8 mouse cellular contexts compared by ENCODE assay signal in the genomic region with DNA sequence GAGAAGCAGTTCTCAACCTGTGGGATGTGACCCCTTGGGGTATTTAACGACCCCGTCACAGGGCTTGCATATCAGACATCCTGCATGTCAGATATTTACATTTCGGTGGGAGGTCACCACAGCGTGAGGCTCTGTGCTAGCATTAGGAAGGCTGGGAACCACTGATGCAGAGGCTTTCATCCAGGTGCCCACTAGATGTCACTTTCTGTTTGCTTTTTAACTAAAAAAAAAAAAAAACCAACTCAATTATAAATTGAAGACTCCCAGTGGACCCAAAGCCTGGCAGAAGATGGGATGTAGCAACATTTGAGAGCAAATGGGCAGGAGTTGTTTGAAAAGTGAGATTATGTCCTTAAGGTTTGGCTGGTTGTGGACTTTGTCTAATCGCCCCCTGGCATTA. TPM values are rescaled to one million over a fixed set of nuclear protein-coding genes. Genes with fewer than 3 reads are reported as not detected.
A peak's percentile ranks its signal among the peaks of the same experiment; 100 is the strongest.
DNase-seq lines count a peak whose midpoint lies in the region; ATAC-seq and TF ChIP-seq lines count a peak whose summit lies in the region.

No protein-coding gene starts in this region.

- no peaks in the 10 kb centered on the region for H3K9me3 ChIP-seq in kidney, embryonic 14.5 days (ENCODE audit: control insufficient read depth, low read length)
- H3K9me3 ChIP-seq in ES-Bruce4 (replicated peaks; ENCODE audit: control insufficient read depth, insufficient read depth, low read length, poor library complexity, severe bottlenecking) = no peaks in the 10 kb centered on the region
- H3K9me3 ChIP-seq in intestine, embryonic 14.5 days (ENCODE audit: control insufficient read depth, low read length) = no peaks in the 10 kb centered on the region
- H3K9me3 ChIP-seq in stomach, postnatal 0 days (ENCODE audit: control insufficient read depth, low read length) = no peaks in the 10 kb centered on the region

- TF ChIP-seq CTCF in ES-Bruce4 (IDR thresholded peaks at IDR 0.05; ENCODE audit: low read depth, low read length) = peak; percentile 4
- peak; percentile 69 for TF ChIP-seq CTCF in stomach, postnatal 0 days (IDR thresholded peaks at IDR 0.05; ENCODE audit: low read depth)

- H3K4me2 ChIP-seq in kidney, embryonic 14.5 days (replicated peaks; ENCODE audit: low read depth, low read length) = no peak overlapping the region
- no peak overlapping the region for H3K4me2 ChIP-seq in intestine, embryonic 14.5 days (ENCODE audit: low read length)
- H3K4me2 ChIP-seq in stomach, postnatal 0 days (replicated peaks; ENCODE audit: low read depth) = no peak overlapping the region

- H3K27ac ChIP-seq in kidney, embryonic 14.5 days (ENCODE audit: low read depth, low read length) = no peak overlapping the region
- H3K27ac ChIP-seq in ES-Bruce4 (ENCODE audit: insufficient read depth, low read length) = no peak overlapping the region
- no peak overlapping the region for H3K27ac ChIP-seq in intestine, embryonic 14.5 days (ENCODE audit: low read depth)
- no peak overlapping the region for H3K27ac ChIP-seq in stomach, postnatal 0 days (replicated peaks)

- no peaks in the 10 kb centered on the region for H3K4me1 ChIP-seq in kidney, embryonic 14.5 days (ENCODE audit: control insufficient read depth, insufficient read depth, low read length)
- H3K4me1 ChIP-seq in ES-Bruce4 (ENCODE audit: control insufficient read depth, insufficient read depth, low read length) = peaks cover 2% of the 10 kb centered on the region
- H3K4me1 ChIP-seq in intestine, embryonic 14.5 days (replicated peaks; ENCODE audit: control insufficient read depth, insufficient read depth, low read length) = no peaks in the 10 kb centered on the region
- no peaks in the 10 kb centered on the region for H3K4me1 ChIP-seq in stomach, postnatal 0 days (replicated peaks; ENCODE audit: control insufficient read depth, insufficient read depth)

- TF ChIP-seq EP300 in ES-Bruce4 (IDR thresholded peaks at IDR 0.05; ENCODE audit: insufficient read depth, low read depth, low read length) = no peak
- TF ChIP-seq EP300 in stomach, postnatal 0 days (optimal IDR thresholded peaks at IDR 0.05) = no peak

- 18% methylated on average over 5 of the region's 5 CpGs for WGBS in kidney, embryonic 14.5 days
- WGBS in intestine, embryonic 14.5 days = 25% methylated on average over 5 of the region's 5 CpGs
- 16% methylated on average over 5 of the region's 5 CpGs for WGBS in stomach, postnatal 0 days

- H3K4me3 ChIP-seq in kidney, embryonic 14.5 days (ENCODE audit: low read length) = no peak overlapping the region
- H3K4me3 ChIP-seq in ES-Bruce4 (ENCODE audit: low read depth, low read length) = no peak overlapping the region
- no peak overlapping the region for H3K4me3 ChIP-seq in intestine, embryonic 14.5 days (ENCODE audit: low read depth, low read length)
- no peak overlapping the region for H3K4me3 ChIP-seq in stomach, postnatal 0 days (ENCODE audit: low read depth, low read length)

- no peak for TF ChIP-seq POLR2A in ES-Bruce4 (IDR thresholded peaks at IDR 0.05; ENCODE audit: insufficient read depth, low read length)

- H3K9ac ChIP-seq in kidney, embryonic 14.5 days (ENCODE audit: low read depth, low read length) = no peak overlapping the region
- no peak overlapping the region for H3K9ac ChIP-seq in ES-Bruce4 (ENCODE audit: low read depth, poor library complexity, severe bottlenecking)
- H3K9ac ChIP-seq in intestine, embryonic 14.5 days (ENCODE audit: low read length) = no peak overlapping the region
- H3K9ac ChIP-seq in stomach, postnatal 0 days (ENCODE audit: low read length) = no peak overlapping the region

- H3K27me3 ChIP-seq in kidney, embryonic 14.5 days (ENCODE audit: control insufficient read depth, insufficient read depth, low read length) = no peaks in the 10 kb centered on the region
- no peaks in the 10 kb centered on the region for H3K27me3 ChIP-seq in ES-Bruce4 (ENCODE audit: control insufficient read depth, insufficient read depth, low read length, poor library complexity, severe bottlenecking)
- no peaks in the 10 kb centered on the region for H3K27me3 ChIP-seq in intestine, embryonic 14.5 days (replicated peaks; ENCODE audit: control insufficient read depth, insufficient read depth, low read length)
- no peaks in the 10 kb centered on the region for H3K27me3 ChIP-seq in stomach, postnatal 0 days (ENCODE audit: control insufficient read depth, insufficient read depth, low read length)

- 0 out of 2 replicates have a peak, but pooled peaks have one; percentile 58 for ATAC-seq in kidney, embryonic 14.5 days (ENCODE audit: low FRiP score, low TSS enrichment)
- ATAC-seq in intestine, embryonic 14.5 days (replicated peaks; ENCODE audit: low FRiP score, low TSS enrichment, low read depth) = 0 out of 2 replicates have a peak, but pooled peaks have one; percentile 53
- ATAC-seq in stomach, postnatal 0 days (ENCODE audit: low FRiP score, low TSS enrichment) = no peak

- peaks cover 10% of the 10 kb centered on the region for H3K36me3 ChIP-seq in kidney, embryonic 14.5 days (ENCODE audit: control insufficient read depth, insufficient read depth, low read length)
- H3K36me3 ChIP-seq in ES-Bruce4 (ENCODE audit: control insufficient read depth, insufficient read depth, low read length, poor library complexity, severe bottlenecking) = peaks cover 6% of the 10 kb centered on the region
- peaks cover 12% of the 10 kb centered on the region for H3K36me3 ChIP-seq in intestine, embryonic 14.5 days (ENCODE audit: control insufficient read depth, insufficient read depth, low read length)
- H3K36me3 ChIP-seq in stomach, postnatal 0 days (ENCODE audit: control insufficient read depth, insufficient read depth, low read length) = no peaks in the 10 kb centered on the region

- no peak for DNase-seq in kidney, adult 9 months
- peak; percentile 36 for DNase-seq in embryo, embryonic 9.5 days (ENCODE audit: extremely low spot score)
- DNase-seq in intestine, embryonic 14.5 days (ENCODE audit: low spot score) = peak; percentile 54
- no peak for DNase-seq in stomach, postnatal 0 days (ENCODE audit: low spot score)
- no peak for DNase-seq in c-Kit-positive CD71-positive TER-119-positive erythroid progenitor cells, embryonic 14.5 days (ENCODE audit: low spot score)
- DNase-seq in adrenal gland, adult 8-10 months = no peak

RNA-seq across cellular contexts. Expression of a gene that starts 16.1 kb away (rescaled TPM):
- polyA plus RNA-seq in kidney, embryonic 14.5 days (2014; fragmentation: Nextera tagmentation; extraction: Ambion mirVana) = 217 and 261 TPM in 2 replicates
- 127 and 130 TPM in 2 replicates for polyA plus RNA-seq in ES-Bruce4 (2011; ENCODE audit: insufficient read depth, insufficient read length, low read depth, missing spikeins)
- polyA plus RNA-seq in intestine, embryonic 14.5 days (2014; fragmentation: Nextera tagmentation; extraction: Ambion mirVana) = 157 and 162 TPM in 2 replicates
- 50.6 and 53.5 TPM in 2 replicates for polyA plus RNA-seq in stomach, postnatal 0 days (2015; fragmentation: Nextera tagmentation; extraction: Ambion mirVana)
- 10 to 100 TPM; 20.1 to 27.2 (median 24.6) TPM for total RNA-seq in adrenal gland, adult 8-10 months (2022)

Comparison
In these comparisons a context has a peak if more than half of its experiments do, and no peak if none do; other contexts are left out.
1. DNase-seq: peak in embryo, embryonic 9.5 days (single experiment) and intestine, embryonic 14.5 days (single experiment); none in kidney, adult 9 months (single experiment), stomach, postnatal 0 days (single experiment), c-Kit-positive CD71-positive TER-119-positive erythroid progenitor cells, embryonic 14.5 days (single experiment) and adrenal gland, adult 8-10 months (single experiment).